Mouse (Mus musculus): ENCODE data around the gene Rai14. TPM values are rescaled to one million over a fixed set of nuclear protein-coding genes. Genes with fewer than 3 reads are reported as not detected.

Gene Rai14
- total and polyA plus RNA-seq, 3 experiments: not detected

GRCm38 (mm10) chr15:10738354-10739142 is 24.1 kb upstream of the Rai14 start:
- TF ChIP-seq ZKSCAN1 (IDR thresholded peaks at IDR 0.05; ENCODE audit: low read depth, low read length) (no peak), SIN3A (IDR thresholded peaks at IDR 0.05; ENCODE audit: low read length) (no peak)
- Histone ChIP-seq H3K79me2 (ENCODE audit: control insufficient read depth, insufficient read depth, low read length, poor library complexity) (no peaks in the 10 kb centered on the region), H3K9ac (ENCODE audit: control insufficient read depth, low read depth, low read length, poor library complexity, severe bottlenecking) (no peak overlapping the region), H3K27me3 (ENCODE audit: control insufficient read depth in 1 of 2, insufficient read depth in 2 of 2, low read length in 2 of 2) (no peaks in the 10 kb centered on the region), H3K9me3 (replicated peaks; ENCODE audit: insufficient read depth, low read length) (no peaks in the 10 kb centered on the region), H3K36me3 (ENCODE audit: control insufficient read depth in 1 of 2, insufficient read depth in 2 of 2, low read length in 2 of 2) (no peaks in the 10 kb centered on the region), H3K4me3 (ENCODE audit: control insufficient read depth in 1 of 2, insufficient read depth in 1 of 2, low read depth in 2 of 2, low read length in 2 of 2) (no peak overlapping the region), H3K4me1 (ENCODE audit: control insufficient read depth in 1 of 2, insufficient read depth in 2 of 2, low read length in 2 of 2) (no peaks in the 10 kb centered on the region), H3K27ac (ENCODE audit: control insufficient read depth, low read depth, low read length) (no peak overlapping the region)
- DNase-seq (ENCODE audit: low read depth, low spot score): no peak

- Histone ChIP-seq H3K27me3 (ENCODE audit: control insufficient read depth in 1 of 2, insufficient read depth in 2 of 2, low read length in 2 of 2) (no peaks in the 10 kb centered on the region), H3K4me3 (ENCODE audit: control insufficient read depth in 1 of 2, insufficient read depth in 1 of 2, low read depth in 2 of 2, low read length in 2 of 2) (no peak overlapping the region), H3K9ac (ENCODE audit: control insufficient read depth, low read depth, low read length, poor library complexity, severe bottlenecking) (no peak overlapping the region), H3K4me1 (ENCODE audit: control insufficient read depth in 1 of 2, insufficient read depth in 2 of 2, low read length in 2 of 2) (no peaks in the 10 kb centered on the region), H3K79me2 (ENCODE audit: control insufficient read depth, insufficient read depth, low read length, poor library complexity) (no peaks in the 10 kb centered on the region), H3K9me3 (replicated peaks; ENCODE audit: insufficient read depth, low read length) (no peaks in the 10 kb centered on the region), H3K27ac (ENCODE audit: control insufficient read depth, low read depth, low read length) (no peak overlapping the region), H3K36me3 (ENCODE audit: control insufficient read depth in 1 of 2, insufficient read depth in 2 of 2, low read length in 2 of 2) (no peaks in the 10 kb centered on the region)
- TF ChIP-seq MAFK (IDR thresholded peaks at IDR 0.05; ENCODE audit: borderline replicate concordance, low read depth, low read length): no peak
- no peak for TF ChIP-seq HCFC1 (IDR thresholded peaks at IDR 0.05; ENCODE audit: low read depth, low read length)
- no peak for TF ChIP-seq BHLHE40 (IDR thresholded peaks at IDR 0.05; ENCODE audit: borderline replicate concordance, low read depth, low read length)
- no peak for TF ChIP-seq ZC3H11A (IDR thresholded peaks at IDR 0.05; ENCODE audit: low read depth, low read length)
- no peak for DNase-seq (ENCODE audit: low read depth, low spot score)
These were observed 21.5 kb upstream of the Rai14 start for GRCm38 (mm10) chr15:10735948-10736347.

- no peaks in the 10 kb centered on the region for H3K4me1 ChIP-seq (ENCODE audit: control insufficient read depth in 1 of 2, insufficient read depth in 2 of 2, low read length in 2 of 2)
- TF ChIP-seq ZC3H11A (IDR thresholded peaks at IDR 0.05; ENCODE audit: low read depth, low read length) (no peak), MAZ (IDR thresholded peaks at IDR 0.05; ENCODE audit: low read depth, low read length) (no peak), MYB (IDR thresholded peaks at IDR 0.05; ENCODE audit: low read depth, low read length) (no peak), CTCF (IDR thresholded peaks at IDR 0.05 in 2 of 3, conservative IDR thresholded peaks at IDR 0.05 in 1 of 3; ENCODE audit: control insufficient read depth in 1 of 3, insufficient read depth in 1 of 3, low read depth in 2 of 3, low read length in 3 of 3, poor library complexity in 1 of 3, severe bottlenecking in 1 of 3) (no peak), TBP (IDR thresholded peaks at IDR 0.05; ENCODE audit: low read depth, low read length) (no peak), ZKSCAN1 (IDR thresholded peaks at IDR 0.05; ENCODE audit: low read depth, low read length) (no peak), MAFK (IDR thresholded peaks at IDR 0.05; ENCODE audit: borderline replicate concordance, low read depth, low read length) (no peak), MXI1 (IDR thresholded peaks at IDR 0.05; ENCODE audit: low read depth, low read length) (no peak), GATA1 (IDR thresholded peaks at IDR 0.05; ENCODE audit: low read depth, low read length) (no peak), ZNF384 (IDR thresholded peaks at IDR 0.05; ENCODE audit: low read depth, low read length) (no peak), SMC3 (IDR thresholded peaks at IDR 0.05; ENCODE audit: low read depth, low read length) (no peak)
- H3K9me3 ChIP-seq (replicated peaks; ENCODE audit: insufficient read depth, low read length): no peaks in the 10 kb centered on the region
- H3K79me2 ChIP-seq (ENCODE audit: control insufficient read depth, insufficient read depth, low read length, poor library complexity): no peaks in the 10 kb centered on the region
- DNase-seq (ENCODE audit: low read depth, low spot score): no peak
- H3K9ac ChIP-seq (ENCODE audit: control insufficient read depth, low read depth, low read length, poor library complexity, severe bottlenecking): no peak overlapping the region
- no peak overlapping the region for H3K27ac ChIP-seq (ENCODE audit: control insufficient read depth, low read depth, low read length)
- no peak overlapping the region for H3K4me3 ChIP-seq (ENCODE audit: control insufficient read depth in 1 of 2, insufficient read depth in 1 of 2, low read depth in 2 of 2, low read length in 2 of 2)
- H3K27me3 ChIP-seq (ENCODE audit: control insufficient read depth in 1 of 2, insufficient read depth in 2 of 2, low read length in 2 of 2): no peaks in the 10 kb centered on the region
- no peaks in the 10 kb centered on the region for H3K36me3 ChIP-seq (ENCODE audit: control insufficient read depth in 1 of 2, insufficient read depth in 2 of 2, low read length in 2 of 2)
These were observed 20.8 kb upstream of the Rai14 start for GRCm38 (mm10) chr15:10735216-10735615.

Data from MEL (cell line).